Comparison of ENCODE assay signal across 21 mouse cellular contexts in the genomic region with DNA sequence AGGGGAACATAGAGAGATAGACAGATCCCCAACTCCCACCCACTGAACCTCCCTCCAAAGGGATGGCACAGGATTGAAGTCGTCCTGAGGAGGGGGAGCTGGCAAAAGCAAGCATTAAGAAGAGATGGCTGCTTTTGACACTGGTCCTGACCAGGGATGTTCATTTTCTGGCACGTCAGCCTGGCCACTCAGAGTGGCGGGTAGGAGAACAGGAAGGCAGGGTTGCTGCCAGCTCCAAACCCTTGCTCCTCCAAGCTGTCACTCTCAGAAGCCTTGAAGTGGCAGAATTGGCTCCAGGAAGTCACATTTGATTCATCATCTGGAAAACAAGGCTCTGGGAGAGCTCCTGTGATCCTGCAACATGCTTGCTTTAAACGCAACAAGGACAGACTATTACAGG.
A peak's percentile ranks its signal among the peaks of the same experiment; 100 is the strongest.
DNase-seq lines count a peak whose midpoint lies in the region; ATAC-seq and TF ChIP-seq lines count a peak whose summit lies in the region.
"Had no signal": no experiment of that assay in that cellular context is flagged by ENCODE, and none has a peak within 500 bp of the region (broad histone marks: within the 10 kb centered on the region; RNA-seq: fewer than 3 reads in every experiment).

No protein-coding gene starts in this region.

- peak; percentile 66 for ATAC-seq in hindbrain, postnatal 0 days
- no peak for ATAC-seq in hindbrain, embryonic 16.5 days
- ATAC-seq: activated CD4-positive, CD25-positive, alpha-beta regulatory T cell, adult 4 months; forebrain, embryonic 16.5 days; intestine, embryonic 16.5 days; Patski had no signal

- 33% methylated on average over 4 of the region's 4 CpGs for WGBS in hindbrain, postnatal 0 days
- whole genome bisulfite sequencing in hindbrain, embryonic 16.5 days, result 47% methylated on average over 4 of the region's 4 CpGs

- H3K9me3 ChIP-seq in hindbrain, postnatal 0 days (ENCODE audit: low read length), result no peaks in the 10 kb centered on the region
- no peaks in the 10 kb centered on the region for H3K9me3 ChIP-seq in hindbrain, embryonic 16.5 days (ENCODE audit: control insufficient read depth, low read length)
- H3K9me3 ChIP-seq: embryonic facial prominence, embryonic 13.5 days; forebrain, embryonic 12.5 days; heart, embryonic 10.5 days; hindbrain, embryonic 13.5 days had no signal

- no peak overlapping the region for H3K4me2 ChIP-seq in hindbrain, postnatal 0 days (ENCODE audit: low read depth, low read length)
- no peak overlapping the region for H3K4me2 ChIP-seq in hindbrain, embryonic 16.5 days (ENCODE audit: low read length)
- H3K4me2 ChIP-seq: embryonic facial prominence, embryonic 13.5 days; forebrain, embryonic 12.5 days; hindbrain, embryonic 13.5 days had no signal

- H3K36me3 ChIP-seq in hindbrain, postnatal 0 days (ENCODE audit: insufficient read depth, low read length), result no peaks in the 10 kb centered on the region
- H3K36me3 ChIP-seq in hindbrain, embryonic 16.5 days (ENCODE audit: control insufficient read depth, insufficient read depth, low read length), result no peaks in the 10 kb centered on the region
- H3K36me3 ChIP-seq: embryonic facial prominence, embryonic 13.5 days; forebrain, embryonic 12.5 days; heart, embryonic 10.5 days; hindbrain, embryonic 13.5 days had no signal

- no peaks in the 10 kb centered on the region for H3K27me3 ChIP-seq in hindbrain, postnatal 0 days (ENCODE audit: insufficient read depth, low read length)
- no peaks in the 10 kb centered on the region; the same call in 1 of the 2 replicates for H3K27me3 ChIP-seq in hindbrain, embryonic 16.5 days (replicated peaks; ENCODE audit: control insufficient read depth, insufficient read depth, low read length)
- H3K27me3 ChIP-seq: embryonic facial prominence, embryonic 13.5 days; forebrain, embryonic 12.5 days; hindbrain, embryonic 13.5 days had no signal

- TF ChIP-seq CTCF in hindbrain, postnatal 0 days (IDR thresholded peaks at IDR 0.05; ENCODE audit: low read depth), result no peak

- H3K4me3 ChIP-seq in hindbrain, postnatal 0 days (ENCODE audit: low read length), result no peak overlapping the region
- H3K4me3 ChIP-seq in hindbrain, embryonic 16.5 days (ENCODE audit: low read length), result no peak overlapping the region
- H3K4me3 ChIP-seq: embryonic facial prominence, embryonic 13.5 days; forebrain, embryonic 12.5 days; heart, embryonic 10.5 days; hindbrain, embryonic 13.5 days had no signal

- no peak overlapping the region for H3K27ac ChIP-seq in hindbrain, postnatal 0 days
- H3K27ac ChIP-seq in hindbrain, embryonic 16.5 days (ENCODE audit: low read depth, low read length), result no peak overlapping the region
- H3K27ac ChIP-seq: forebrain, embryonic 12.5 days; heart, embryonic 10.5 days; hindbrain, embryonic 13.5 days had no signal

- DNase-seq in cerebellum, adult 9-11 months, result peak; percentile 53
- DNase-seq in cerebellum, adult 9-10 months, result no peak
- DNase-seq in hindbrain, postnatal 0 days (ENCODE audit: low spot score), result peak; percentile 54
- peak; percentile 63 for DNase-seq in brain, adult 2 months (ENCODE audit: low read depth, low spot score)
- peak; percentile 50 to 59 for DNase-seq in cerebellum, postnatal 25 days
- DNase-seq in adrenal gland, postnatal 14 days, result no peak
- DNase-seq: adrenal gland, postnatal 36 days; embryo, embryonic 11 days; gastrocnemius, postnatal 10 days; heart, adult 18-20 months; heart, postnatal 10 days; kidney, adult 2 months had no signal

- peaks cover 8% of the 10 kb centered on the region; the same call in 1 of the 2 replicates for H3K4me1 ChIP-seq in hindbrain, postnatal 0 days (ENCODE audit: insufficient read depth, low read length)
- H3K4me1 ChIP-seq in hindbrain, embryonic 16.5 days (ENCODE audit: control insufficient read depth, insufficient read depth, low read depth, low read length), result peaks cover 5% of the 10 kb centered on the region
- H3K4me1 ChIP-seq: forebrain, embryonic 12.5 days had no signal

- H3K9ac ChIP-seq in hindbrain, postnatal 0 days (replicated peaks; ENCODE audit: low read length), result no peak overlapping the region
- no peak overlapping the region for H3K9ac ChIP-seq in hindbrain, embryonic 16.5 days (ENCODE audit: low read depth, low read length)
- H3K9ac ChIP-seq: forebrain, embryonic 12.5 days; hindbrain, embryonic 13.5 days had no signal

Comparison
In these comparisons a context has a peak if more than half of its experiments do, and no peak if none do; other contexts are left out.
1. DNase-seq: peak in cerebellum, adult 9-11 months (single experiment), hindbrain, postnatal 0 days (single experiment), brain, adult 2 months (single experiment) and cerebellum, postnatal 25 days (2 of 2); none in cerebellum, adult 9-10 months (single experiment) and adrenal gland, postnatal 14 days (single experiment).